Mouse (Mus musculus) kidney, adult 18-20 months (tissue): Measurements from ENCODE around the gene Fanci.

ENCODE experiments used
- DNase-seq: peaks from one replicate; pipeline ENCODE4 v3.0.0; 2021

Gene Fanci

DNA sequence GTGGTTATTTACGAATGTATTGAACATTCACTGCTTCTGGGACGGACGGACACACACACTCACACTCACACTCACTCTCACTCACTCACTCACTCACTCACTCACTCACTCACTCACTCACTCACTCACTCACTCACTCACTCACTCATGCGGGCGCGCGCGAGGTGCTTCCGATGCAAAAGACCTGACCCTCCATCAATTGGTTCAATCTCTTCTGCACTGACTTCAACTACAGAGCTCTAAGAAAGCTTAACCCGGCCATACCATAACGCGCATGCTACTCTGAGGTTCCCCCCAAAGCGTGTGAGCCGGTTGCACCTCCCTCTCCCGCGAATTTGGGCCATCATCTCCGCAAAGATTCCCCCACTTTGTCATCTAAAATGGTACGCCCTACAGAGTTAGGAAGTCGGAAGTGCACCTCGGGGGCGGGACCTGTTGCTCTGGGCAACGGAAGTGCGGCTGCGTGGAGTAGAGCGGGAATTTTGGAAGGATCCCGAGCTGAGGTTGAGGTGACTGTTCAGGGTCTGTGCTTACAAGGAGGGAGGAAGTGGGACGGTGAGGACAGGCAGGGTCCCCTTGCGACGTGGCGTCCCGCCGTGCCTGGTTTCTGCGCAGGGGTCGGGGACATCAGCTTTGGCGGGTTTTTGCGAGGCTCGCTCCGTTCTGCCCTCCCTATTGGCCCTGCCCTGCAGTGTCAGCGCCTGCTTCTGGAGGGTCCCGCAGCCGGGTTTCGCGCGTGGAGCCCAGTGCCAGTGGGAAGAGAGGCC lies at the start of gene Fanci:
Fanci (plus strand) TSS at position 47 of the 767 bp plus-strand sequence.
- DNase-seq, result peak; percentile 96

DNA sequence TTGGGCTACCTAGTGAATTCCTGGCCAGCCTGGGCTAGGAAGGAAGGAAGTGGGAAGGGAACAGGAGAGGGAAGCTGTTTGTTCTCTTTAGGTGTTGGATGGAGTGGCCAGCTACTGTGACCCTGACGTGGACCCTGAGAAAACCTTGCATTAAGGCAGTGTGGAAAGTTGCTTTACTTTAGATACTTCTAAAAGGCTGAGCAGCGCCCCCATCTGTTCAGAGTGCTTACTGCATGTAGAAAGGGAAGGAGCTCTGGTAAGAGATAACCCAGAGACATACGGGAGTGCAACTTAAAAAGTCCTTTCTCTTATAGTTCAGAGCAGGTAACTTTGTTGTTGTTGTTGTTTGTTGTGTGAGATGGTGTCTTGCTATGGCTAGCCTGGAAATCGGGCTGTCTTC lies 45.8 kb upstream of the Fanci start:
- DNase-seq, result peak; percentile 68

- no peak for DNase-seq
Observed at GRCm38 (mm10) chr7:79346555-79347075, 45.1 kb upstream of the Fanci start.

DNA sequence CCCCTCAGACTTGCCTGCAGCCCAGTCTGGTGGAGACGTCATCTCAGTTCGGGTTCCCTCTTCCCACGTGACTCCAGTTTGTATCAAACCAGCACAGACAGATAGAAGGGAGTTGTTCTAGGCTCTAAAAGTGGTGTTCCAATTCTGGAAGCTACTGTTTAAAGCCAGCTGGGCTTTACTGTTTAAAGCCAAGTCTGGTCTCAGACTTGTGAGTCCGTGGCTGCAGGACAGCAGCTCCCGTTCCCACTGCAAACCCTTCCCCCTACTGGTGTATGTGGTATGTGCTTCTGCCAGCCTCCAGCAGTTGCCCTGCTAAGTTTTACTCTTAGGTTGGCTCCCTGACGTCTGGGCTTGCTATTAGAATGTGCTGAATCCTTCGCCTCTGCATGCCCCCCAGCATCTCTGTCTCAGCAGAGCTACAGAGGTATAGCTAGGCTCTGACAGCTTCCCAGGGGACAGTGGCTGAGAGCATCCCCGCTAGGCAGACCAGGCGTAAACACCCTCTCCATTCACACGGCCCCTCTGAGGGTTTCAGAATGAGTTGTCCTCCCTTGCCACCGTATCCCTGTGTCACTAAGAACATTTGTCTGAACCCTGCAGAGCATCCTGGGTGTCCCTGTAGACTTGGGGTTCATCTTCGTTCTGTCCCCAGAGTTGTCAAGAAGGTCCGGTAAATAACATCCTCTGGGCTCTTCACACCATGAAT lies 44.5 kb upstream of the Fanci start:
- DNase-seq, result no peak

DNA sequence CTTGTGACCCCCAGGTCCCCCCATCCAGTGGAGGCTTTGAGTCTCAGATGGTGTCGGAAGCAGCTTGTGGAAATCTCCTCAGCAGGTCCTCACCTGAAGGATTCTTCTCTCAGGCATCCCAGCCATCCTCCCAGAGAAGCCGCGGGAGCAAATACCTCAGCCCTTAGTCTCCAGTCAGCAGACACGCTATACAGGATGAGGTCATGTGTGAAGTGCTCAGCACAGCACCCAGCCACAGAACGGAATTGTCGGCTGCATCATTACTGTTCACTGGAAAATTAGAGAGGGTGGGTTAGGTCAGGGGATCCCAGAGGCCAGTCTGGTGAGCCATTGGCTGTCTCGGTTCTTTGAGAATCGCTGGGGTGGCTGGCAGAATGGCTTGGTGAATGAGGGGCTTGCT lies 42.9 kb upstream of the Fanci start:
- DNase-seq, result no peak

- DNase-seq, result peak; percentile 72
Observed at GRCm38 (mm10) chr7:79349738-79350386, 41.9 kb upstream of the Fanci start.

GRCm38 (mm10) chr7:79358350-79359182 lies 33.2 kb upstream of the Fanci start:
- no peak for DNase-seq

- DNase-seq, result no peak
Observed at GRCm38 (mm10) chr7:79359183-79359435, 32.6 kb upstream of the Fanci start.

- DNase-seq, result no peak
Observed at GRCm38 (mm10) chr7:79360056-79360455, 31.7 kb upstream of the Fanci start.

GRCm38 (mm10) chr7:79362208-79362607 lies 29.5 kb upstream of the Fanci start:
- no peak for DNase-seq

DNA sequence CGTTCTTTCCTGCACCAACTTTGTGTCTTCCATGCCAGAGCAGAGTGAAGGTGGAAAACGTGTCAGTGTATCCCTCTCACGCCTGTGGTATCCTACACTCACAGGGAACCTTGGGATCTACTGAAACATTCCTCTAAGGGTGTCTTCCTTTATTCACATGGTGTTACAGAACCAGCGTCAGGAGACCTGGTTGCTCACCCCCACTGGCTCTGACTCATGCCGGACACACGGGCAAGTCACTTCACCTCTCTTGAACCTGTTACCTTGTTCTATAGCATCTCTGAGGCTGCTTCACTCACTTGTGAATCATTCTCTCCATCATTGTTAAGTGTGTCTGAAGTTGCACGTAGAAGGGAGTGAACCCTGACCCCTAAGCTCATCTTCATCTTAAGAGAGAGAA lies 28.9 kb upstream of the Fanci start:
- DNase-seq, result no peak

DNA sequence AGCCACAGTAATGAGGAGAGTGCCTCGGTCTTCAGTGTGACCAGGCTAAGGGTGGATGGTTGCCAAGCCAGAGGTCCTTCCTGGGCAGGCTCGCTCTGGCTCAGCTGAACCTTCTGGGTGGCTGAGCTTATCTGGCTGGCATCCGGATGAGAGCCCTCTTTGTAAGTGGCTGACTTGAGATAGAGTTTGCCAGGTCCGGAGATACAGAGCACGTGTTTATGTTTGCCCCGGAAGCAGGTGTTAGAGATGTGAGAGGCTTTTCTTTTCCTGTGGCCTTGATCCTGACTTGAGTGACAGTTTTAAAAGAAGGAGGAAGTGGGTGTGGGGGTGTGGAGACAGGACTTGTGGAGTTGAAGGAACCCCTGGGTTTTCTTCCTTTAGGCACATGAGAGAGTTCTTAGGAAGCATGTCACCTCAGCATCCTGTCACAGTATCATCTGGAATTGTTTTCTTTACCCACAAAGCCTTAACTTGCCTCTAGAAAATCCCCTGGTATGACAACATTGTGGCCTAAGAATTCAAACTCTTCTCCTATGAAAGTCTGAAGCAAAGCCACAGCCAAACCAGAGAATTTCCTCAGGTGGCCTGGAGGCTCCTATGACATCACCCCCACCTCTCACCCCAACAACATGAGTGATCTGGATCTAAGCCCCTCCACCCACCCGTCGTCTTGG lies 28.2 kb upstream of the Fanci start:
- peak; percentile 22 for DNase-seq

DNA sequence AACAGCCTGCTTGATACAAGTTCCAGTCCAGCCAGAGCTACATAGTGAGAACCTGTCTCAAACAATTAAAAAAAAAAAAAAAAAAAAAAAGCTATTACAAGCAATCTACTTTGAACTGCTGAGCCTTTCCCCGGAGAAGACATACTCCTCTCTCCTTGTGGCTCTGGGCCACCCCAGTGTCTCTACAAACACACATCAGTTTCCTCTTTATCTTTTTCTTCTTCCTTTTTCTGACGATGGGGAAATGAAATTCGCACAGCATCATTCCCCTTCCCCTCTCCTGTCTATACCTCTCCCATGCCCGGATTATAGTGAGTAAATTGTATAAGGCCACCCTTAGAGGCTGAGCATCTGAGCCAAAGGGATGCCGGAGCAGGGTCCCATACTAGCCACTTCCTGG lies 23.1 kb upstream of the Fanci start:
- no peak for DNase-seq

GRCm38 (mm10) chr7:79369416-79369815 lies 22.3 kb upstream of the Fanci start:
- DNase-seq, result no peak

GRCm38 (mm10) chr7:79371321-79371879 lies 20.3 kb upstream of the Fanci start:
- DNase-seq, result peak; percentile 72

DNA sequence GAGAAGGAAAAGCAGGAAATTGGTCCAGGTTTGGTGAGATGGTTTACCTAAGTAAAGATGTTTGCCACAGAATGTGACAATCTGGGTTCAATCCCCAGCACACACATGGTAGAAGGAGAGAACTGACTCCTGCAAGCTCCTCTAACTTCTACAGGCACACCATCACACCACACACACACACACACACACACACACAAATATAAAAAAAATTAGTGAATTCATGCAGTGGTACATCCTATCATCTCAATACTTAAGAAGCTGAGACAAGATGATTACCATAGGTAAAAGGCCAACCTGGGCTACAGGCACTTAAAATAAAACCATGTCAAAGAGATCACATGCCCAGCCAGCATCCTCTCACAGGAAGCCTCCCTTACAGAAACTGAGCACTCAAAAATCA lies 17.7 kb upstream of the Fanci start:
- no peak for DNase-seq

- no peak for DNase-seq
Observed at GRCm38 (mm10) chr7:79375594-79375993, 16.1 kb upstream of the Fanci start.

GRCm38 (mm10) chr7:79376516-79377275 lies 15.0 kb upstream of the Fanci start:
- DNase-seq, result no peak

DNA sequence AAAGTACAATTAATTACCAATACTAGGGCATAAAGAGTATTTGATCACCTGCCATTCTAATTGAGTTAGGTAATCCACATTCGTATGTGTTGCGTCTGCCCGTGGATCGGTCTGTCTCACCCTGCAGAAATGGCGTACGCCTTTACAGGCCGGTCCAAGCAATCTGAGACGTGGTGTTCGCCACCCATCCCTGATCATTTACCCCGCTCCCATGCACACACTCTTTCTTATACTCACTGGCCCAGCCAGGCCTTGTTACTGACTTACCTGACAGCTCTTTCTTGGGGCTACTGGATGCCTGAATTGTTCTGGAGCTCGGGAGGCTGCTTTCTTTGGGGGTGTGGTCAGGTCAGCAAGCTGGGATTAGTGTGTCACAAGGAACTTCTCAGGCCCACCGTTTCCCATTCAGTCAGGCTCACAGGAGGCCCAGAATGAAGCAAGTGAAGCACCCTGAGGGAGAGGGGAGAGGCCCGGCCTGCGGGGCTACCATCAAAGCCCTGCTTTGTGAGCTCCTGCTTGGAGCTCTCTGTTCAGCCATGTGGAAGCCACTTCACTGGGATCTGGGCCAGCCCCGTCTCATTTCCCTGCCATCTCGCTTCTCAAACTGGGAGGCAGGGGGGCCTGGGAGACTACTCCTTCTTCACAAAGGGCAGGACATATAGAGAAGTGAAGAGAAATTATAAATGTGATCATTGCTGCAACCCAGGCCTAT lies 5.2 kb upstream of the Fanci start, which contains the start of gene Rlbp1:
Rlbp1 (minus strand) TSS at position 627 of the 712 bp plus-strand sequence.
- DNase-seq, result no peak

- no peak for DNase-seq
Observed at GRCm38 (mm10) chr7:79387140-79387539, 4.6 kb upstream of the Fanci start.

DNA sequence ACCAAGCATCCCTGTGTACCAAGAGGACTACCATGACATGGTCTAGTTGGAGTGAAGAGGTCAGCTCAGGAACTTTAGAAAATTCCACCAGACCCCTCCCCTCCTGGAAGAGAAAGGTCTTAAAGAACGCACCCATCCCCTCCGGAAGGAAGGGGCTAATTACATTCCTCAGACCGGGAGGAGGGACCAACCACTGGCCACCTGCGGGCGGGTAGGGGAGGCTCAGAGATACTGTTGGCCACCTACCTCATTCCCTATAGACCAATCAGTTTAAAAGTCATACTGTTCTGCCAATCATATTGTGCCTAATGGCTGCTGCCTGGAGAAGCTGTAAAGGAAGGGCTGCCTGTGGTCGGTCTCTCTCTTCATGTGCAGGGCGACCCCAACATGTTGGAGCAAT lies 3.7 kb upstream of the Fanci start:
- no peak for DNase-seq
